Mouse (Mus musculus) telencephalon, adult 2 months (tissue): ENCODE measurements at regions not wholly inside any gene's neighbourhood (a gene's known extent, or its start where the extent isn't known, plus 50 kb on each side); places are given as distances from the start of the nearest gene placed in this dataset.
"Not testable (repeated sequence)": the region's sequence is repeated elsewhere in the genome, so short reads cannot be mapped to it uniquely, and the experiment has no call there.

Experiments
- DNase-seq: peaks from one replicate; pipeline ENCODE4 v3.0.0-alpha.2; 2011; ENCODE audit warnings: low read depth, low spot score

DNA sequence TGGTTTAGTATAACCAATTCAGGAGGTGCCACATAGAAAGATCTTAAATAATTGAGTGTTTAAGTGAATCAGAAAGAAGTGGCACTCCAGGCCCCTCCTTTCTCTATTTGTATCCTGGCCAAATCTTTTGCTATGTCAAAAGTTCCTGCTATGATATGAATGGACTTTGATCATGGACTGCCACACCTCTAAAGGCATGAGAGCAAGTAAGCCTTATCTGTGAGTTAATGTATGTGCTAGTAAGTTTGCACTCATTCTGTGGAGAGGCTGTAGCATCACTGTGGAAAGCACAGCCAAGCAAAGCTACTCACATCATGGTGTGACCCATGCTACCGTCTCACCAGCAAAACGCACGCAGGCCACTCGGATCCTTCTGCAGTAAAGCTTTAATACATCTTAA lies 140.2 kb downstream of the Jrkl start:
- DNase-seq, result no peak

DNA sequence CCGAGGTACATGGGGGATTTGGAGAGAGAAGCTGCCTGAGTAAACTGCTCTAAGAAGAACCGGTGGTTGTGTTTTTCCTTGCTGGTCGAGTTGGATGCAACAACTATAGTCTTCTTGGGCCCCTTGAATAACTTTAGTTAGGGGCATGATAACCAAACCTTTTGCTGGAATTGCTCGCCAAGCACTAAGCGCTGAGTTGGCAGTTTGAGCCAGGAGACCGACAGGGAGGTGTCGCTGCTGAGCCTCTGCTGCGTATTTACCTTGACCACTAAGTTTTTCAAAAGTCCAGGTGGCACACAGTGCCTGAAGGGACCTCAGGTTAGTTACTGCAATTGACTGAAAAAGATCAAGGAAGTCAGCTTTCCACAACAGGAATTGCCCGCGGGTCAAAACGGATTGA lies 162.0 kb downstream of the Jrkl start:
- no peak for DNase-seq

DNA sequence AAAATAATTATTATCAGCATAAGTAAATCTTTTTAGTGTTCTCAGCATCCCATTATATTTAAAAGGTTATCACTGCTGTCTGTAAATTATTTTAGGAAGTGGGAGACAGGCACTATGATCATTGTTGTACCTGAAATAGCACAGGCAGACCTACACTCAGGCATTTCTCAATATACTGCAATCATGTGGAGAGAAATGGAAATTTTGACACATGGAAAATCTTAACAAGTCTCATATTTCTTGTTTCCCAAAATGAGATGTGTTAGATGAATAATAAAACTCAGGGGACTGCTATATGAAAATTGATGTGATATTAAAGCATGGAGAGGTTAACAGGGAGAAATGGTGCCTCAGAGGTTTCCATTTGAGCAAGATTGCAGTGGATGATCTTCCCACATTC lies 196.6 kb downstream of the Jrkl start:
- DNase-seq, result no peak

DNA sequence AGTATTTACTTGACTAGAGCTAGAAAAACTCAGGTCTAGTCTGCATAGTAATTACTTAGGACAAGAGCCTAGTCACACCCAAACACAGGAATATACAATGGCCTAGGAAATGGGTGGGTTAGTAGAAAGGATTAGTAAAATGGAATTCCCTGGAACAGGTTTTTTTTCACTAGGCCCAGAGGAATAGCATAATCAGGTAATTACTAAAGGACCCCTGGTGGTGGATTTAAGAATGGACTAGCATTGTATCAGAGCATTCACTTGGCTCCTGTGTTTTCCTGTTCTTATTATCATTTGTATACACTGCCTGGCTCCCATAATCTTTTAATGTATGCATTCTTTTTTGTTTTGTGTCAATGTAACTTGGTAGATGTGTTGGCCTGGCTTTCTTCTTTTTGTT lies 226.6 kb downstream of the Jrkl start:
- no peak for DNase-seq

DNA sequence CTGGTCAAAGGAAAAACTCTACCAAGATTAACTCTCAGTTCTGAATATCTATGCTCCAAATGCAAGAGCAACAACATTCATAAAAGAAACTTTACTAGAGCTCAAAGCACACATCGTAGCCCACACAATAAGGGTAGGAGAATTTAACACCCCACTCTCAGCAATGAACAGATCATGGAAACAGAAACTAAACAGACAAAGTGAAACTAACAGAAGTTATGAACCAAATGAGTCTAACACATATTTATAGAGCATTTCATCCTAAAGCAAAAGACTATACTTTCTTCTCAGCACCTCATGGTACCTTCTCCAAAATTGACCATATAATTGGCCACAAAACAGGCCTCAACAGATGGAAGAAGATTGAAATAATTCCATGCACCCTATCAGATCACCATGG lies 262.4 kb downstream of the Jrkl start:
- DNase-seq, result not testable (repeated sequence)

DNA sequence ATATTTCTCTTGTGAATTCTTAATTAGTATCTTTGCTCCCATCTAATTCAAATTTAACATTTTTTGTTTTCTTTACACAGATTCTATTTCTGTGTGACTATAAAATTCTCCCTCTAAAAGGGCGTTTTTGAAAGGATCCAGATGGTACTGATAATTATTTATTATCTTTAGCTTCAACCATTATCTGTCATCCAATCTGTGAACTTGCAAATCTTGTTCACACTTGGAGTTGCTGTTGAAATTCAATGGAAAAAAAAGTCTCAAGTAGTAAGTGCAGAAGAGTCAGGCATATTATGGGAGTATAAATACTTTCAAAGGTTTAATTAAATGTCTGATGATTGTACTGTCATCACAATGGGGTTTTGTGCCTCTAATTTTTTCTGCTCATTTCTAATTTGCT lies 272.6 kb downstream of the Jrkl start:
- peak; percentile 35 for DNase-seq

DNA sequence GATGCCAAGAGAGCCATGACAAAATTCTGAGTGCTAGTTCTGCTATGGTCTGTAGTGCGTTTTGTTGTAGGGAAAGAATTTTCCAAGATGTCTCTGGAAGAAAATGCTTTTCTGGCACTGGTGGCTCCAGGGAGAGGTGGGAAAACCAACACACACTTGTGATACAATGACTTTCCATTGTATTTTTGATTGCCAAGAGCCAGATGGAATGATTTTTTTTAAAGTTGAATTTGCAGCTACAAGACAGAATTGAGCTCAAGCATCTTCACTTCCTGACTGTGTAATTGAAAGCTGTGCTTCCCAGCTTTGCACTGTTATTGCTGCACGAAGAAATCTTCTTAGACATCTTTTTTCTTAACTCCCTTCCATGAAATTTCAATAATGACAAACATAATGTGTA lies 285.3 kb downstream of the Jrkl start:
- peak; percentile 19 for DNase-seq

DNA sequence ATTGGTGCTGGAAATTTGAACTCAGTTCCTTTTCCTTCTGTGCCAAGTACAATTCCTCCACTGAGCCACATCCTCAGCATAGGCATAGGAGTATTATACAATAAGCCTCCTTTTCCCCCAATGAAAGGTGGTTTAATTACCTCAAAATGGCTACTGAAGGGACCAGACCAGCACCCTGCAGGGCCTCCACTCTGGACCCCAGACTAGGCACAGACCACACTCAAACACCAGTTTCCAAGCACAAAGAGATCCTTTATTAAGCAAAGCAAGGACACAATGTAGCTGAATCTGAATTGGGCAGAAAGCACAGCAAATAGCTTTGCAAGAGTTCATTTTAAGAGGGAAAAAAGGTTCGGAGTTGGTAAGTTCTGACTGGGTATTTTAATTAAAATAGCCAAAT lies 299.5 kb downstream of the Jrkl start:
- no peak for DNase-seq

DNA sequence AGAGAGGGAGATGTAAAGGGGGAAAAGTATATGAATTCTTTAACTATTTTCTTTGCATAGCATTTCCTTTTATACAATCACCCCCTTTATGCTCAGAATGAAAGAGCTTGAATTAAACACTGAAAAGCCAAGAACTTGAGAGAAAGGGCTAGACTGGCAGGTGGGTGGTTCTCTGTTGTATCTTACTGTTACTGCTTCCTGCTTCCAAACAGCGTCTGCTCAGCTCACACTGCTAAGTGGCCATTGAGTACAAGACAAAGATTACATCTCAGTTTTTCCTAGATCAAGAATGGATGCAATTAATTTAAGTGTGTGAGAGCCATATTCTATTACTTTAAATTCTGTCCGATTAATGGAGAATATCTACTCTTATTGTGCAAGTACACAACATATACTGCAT lies 300.2 kb downstream of the Jrkl start:
- no peak for DNase-seq

DNA sequence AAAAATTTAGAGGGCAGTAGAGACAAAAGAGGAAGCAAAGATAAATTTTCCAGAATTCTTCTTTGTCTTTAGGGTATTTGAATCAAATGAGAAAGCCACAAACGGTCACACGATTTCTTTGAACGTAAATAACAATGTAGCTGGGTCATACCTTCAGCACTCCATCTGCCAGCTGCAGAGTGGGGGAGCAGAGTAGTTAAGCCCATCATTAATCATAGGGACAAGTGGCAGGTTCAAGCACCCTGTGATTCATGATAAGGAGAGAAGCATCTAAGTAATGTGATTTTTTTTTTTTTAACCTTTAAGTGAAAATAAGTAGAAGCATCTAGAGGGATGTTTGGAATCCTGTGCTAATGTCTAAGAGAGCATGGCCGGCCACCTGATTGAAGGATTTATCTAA lies 300.6 kb downstream of the Jrkl start:
- no peak for DNase-seq

DNA sequence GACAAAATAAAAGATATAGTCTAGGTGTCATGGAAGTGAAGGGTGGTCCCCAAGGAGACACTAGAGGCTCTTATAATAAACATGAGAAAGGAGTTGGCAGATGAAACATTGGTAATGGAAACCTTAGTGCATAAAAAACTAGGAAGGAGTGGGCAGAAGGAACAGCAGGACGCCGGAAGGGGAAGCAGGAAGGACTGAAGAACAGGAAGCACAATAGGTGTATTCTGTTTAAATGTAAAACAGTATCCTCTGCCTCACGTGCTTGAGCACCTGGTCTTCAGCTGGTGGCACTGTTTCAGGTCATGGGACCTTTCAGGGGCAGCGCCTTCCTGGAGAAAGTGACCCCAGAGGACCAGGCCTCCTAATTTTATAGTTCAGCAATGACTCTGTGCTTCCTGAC lies 310.6 kb downstream of the Jrkl start:
- DNase-seq, result no peak

DNA sequence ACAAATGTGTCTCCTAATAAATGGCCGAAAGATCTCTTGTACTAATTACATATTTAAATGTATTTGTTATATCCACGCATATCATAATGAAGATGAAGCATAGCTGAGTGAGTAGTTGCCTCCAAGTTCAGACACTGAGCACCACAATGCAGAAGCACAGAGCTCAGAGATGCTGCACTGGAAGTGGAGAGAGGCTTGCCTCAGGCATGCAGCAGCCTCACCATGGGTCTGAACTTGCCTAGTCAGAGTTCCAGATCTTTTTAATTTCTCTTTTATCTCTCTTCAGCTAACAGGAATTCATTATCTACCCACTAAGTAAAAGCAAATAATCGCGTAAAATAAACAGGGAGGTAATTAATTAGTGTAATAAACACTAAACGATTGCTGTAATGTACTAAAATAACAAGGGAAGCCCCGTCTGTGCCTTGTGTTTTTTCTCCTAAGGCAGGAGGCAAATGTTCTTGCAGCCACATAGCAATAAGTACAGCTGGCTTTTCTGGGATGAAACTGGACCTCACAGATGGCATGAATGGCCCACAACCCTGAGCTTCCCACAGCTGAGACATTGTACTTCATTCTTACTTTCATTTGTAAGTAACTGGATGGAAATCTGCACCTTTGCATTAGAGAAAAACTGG lies 320.0 kb downstream of the Jrkl start:
- DNase-seq, result no peak

DNA sequence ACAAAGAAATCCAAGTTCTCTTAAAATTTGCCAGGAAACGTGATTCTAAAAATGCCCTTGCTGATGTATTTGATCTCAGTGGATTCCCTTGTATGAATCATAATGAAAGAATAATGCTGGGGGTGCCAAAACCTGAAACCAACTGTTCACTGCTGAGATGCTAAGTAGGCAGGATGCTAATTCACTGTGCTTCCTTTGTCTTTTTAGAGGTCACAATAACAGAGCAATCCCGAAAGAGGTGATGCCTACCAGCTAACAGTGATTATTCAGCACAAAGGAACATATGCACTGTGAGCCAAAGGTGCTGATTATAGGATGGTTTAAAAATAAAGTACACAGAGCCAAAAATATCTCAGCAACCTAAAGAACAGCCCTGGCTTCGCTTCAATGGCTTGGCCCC lies 344.9 kb downstream of the Jrkl start:
- peak; percentile 18 for DNase-seq

DNA sequence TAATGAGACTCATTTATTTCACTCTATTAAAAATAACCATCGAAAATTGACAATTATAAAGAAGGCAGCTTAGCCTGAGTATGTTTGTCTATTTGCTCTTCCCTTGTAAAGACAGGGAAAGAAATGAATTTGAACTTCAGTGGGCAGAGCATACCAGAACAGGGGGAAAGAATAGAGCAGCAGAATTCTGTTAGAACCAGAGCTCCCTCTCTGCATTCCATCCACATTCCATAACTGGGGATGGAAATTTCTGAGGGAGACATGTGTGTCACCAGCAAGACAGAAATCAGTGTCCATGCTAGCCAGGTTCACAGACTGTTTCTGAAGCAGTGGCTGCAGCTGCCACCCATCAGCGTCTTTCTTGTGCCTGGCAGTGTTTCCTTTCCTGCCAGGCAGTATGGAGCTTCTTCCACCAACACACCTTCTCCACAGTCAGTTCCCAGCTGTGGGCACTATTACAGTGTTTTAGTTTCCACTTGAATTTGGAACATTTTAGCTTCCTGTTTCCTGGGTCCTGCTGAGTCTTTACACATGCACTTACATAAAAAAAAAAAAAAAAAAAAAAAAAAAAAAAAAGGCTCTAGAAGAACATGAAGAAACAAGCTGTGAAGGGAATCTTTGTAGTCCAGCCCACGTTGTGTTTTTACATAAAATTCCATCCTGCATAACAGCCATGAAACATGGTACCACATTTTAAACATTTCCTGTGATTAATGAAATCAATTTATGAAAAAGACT lies 365.7 kb downstream of the Jrkl start:
- no peak for DNase-seq

DNA sequence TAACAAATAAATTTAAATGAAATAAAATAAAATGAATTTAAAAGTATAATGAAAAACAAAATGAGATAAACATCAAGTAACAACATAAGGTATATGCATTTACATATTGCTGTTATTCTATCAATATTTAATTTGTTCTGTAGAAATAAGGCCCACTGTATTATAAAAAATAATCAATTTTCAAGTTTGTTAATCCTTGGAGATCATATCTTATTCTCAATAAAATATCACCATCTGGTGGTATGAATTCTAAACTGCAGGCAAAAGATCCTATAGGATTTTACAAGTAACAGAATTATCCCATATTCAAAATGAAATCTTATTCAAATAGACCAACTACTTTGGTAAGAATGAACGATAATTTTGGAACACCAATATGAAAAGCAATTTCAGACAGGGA lies 369.1 kb downstream of the Jrkl start:
- no peak for DNase-seq

DNA sequence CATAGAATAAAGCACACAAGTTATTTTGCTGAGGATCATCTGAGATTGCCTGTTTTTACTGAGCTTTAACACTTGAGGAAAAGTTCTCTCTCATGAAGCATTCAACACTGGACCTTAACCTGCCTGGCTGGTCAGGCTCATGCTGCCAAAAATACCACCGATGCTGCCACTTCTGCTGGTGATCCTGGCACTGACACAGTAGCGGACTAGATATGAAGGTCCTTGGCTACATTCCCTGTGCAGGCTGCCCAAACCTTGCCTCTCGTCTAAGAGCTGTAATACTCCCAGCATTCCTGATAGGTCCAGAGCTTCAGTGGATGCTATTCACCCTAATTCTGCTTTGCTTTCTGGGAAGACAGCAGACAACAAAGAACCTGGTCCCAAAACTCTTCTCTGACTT lies 374.7 kb downstream of the Jrkl start:
- DNase-seq, result no peak
